Mouse (Mus musculus) embryo, embryonic 11 days (tissue): ENCODE data around the gene Olfr818.
"Not testable (repeated sequence)": the region's sequence is repeated elsewhere in the genome, so short reads cannot be mapped to it uniquely, and the experiment has no call there.

ENCODE experiments used
- DNase-seq: peaks from one replicate; pipeline ENCODE4 v3.0.0-alpha.2; 2015

Gene Olfr818

GRCm38 (mm10) chr10:129949000-129949399, at the start of gene Olfr818:
TSS of gene Olfr818 (minus strand) at chr10:129949100.
- no peak for DNase-seq

- DNase-seq = not testable (repeated sequence)
Measured at GRCm38 (mm10) chr10:129984962-129985361, 36.1 kb upstream of the Olfr818 start, which contains the start of gene Gm10310. TSS of gene Gm10310 (minus strand) at chr10:129985062.

GRCm38 (mm10) chr10:129981867-129982266, 33.0 kb upstream of the Olfr818 start:
- not testable (repeated sequence) for DNase-seq

- DNase-seq = not testable (repeated sequence)
Measured at GRCm38 (mm10) chr10:129976040-129976439, 27.1 kb upstream of the Olfr818 start, which contains the start of gene Olfr247. TSS of gene Olfr247 (minus strand) at chr10:129976140.

GRCm38 (mm10) chr10:129972994-129973393, 24.1 kb upstream of the Olfr818 start:
- not testable (repeated sequence) for DNase-seq

- not testable (repeated sequence) for DNase-seq
Measured at GRCm38 (mm10) chr10:129967166-129967565, 18.3 kb upstream of the Olfr818 start, which contains the start of gene Olfr819. TSS of gene Olfr819 (minus strand) at chr10:129967266.

GRCm38 (mm10) chr10:129966232-129966631, 17.3 kb upstream of the Olfr818 start:
- DNase-seq = not testable (repeated sequence)

- DNase-seq = no peak
Measured at GRCm38 (mm10) chr10:129915497-129915896, 33.4 kb downstream of the Olfr818 start, which contains the start of gene Olfr816. TSS of gene Olfr816 (minus strand) at chr10:129915597.

GRCm38 (mm10) chr10:129905767-129906166, 43.1 kb downstream of the Olfr818 start, which contains the start of gene Olfr815:
TSS of gene Olfr815 (minus strand) at chr10:129905867.
- DNase-seq = not testable (repeated sequence)
